Mouse (Mus musculus): ENCODE results near the gene Gm4707.

GRCm38 (mm10) chr17:71484711-71485110, 25.0 kb upstream of the Gm4707 start:
- TF ChIP-seq POLR2A (IDR thresholded peaks at IDR 0.05; ENCODE audit: control insufficient read depth, extremely low read depth, insufficient read depth, low read length, poor library complexity) = no peak
- no peak for TF ChIP-seq CTCF (IDR thresholded peaks at IDR 0.05; ENCODE audit: borderline replicate concordance, control insufficient read depth, extremely low read depth, insufficient read depth, low read length, poor library complexity)
